Mouse (Mus musculus) limb, embryonic 15.5 days (tissue): Measurements from ENCODE around the gene Acsl5. TPM values are rescaled to one million over a fixed set of nuclear protein-coding genes. Genes with fewer than 3 reads are reported as not detected.

Experiments used
- ATAC-seq: fragments of 200-750 bp; cut with Nextera tagmentation; 2 replicates; pipeline ENCODE4 v1.8.0; 2017; ENCODE audit warnings: low read depth, moderate TSS enrichment; ENCODE audit not compliant: insufficient number of reproducible peaks, low FRiP score, low TSS enrichment
- H3K27ac ChIP-seq: fragments of 300-500 bp; sonication (generic); 2 replicates; pipeline ENCODE4 v1.5.1; 2015; ENCODE audit warnings: moderate library complexity, mild to moderate bottlenecking, inconsistent platforms
- H3K27me3 ChIP-seq: fragments of 300-500 bp; sonication (generic); 2 replicates; pipeline ENCODE4 v1.6.1; 2015; ENCODE audit warnings: inconsistent platforms
- H3K36me3 ChIP-seq: fragments of 300-500 bp; sonication (generic); 2 replicates; pipeline ENCODE4 v1.6.1; 2015; ENCODE audit warnings: inconsistent platforms
- H3K4me1 ChIP-seq: fragments of 300-500 bp; sonication (generic); 2 replicates; pipeline ENCODE4 v1.6.1; 2015; ENCODE audit warnings: inconsistent platforms
- H3K4me2 ChIP-seq: fragments of 300-500 bp; sonication (generic); 2 replicates; pipeline ENCODE4 v1.6.1; 2015; ENCODE audit warnings: mild to moderate bottlenecking, inconsistent platforms
- H3K4me3 ChIP-seq: fragments of 300-500 bp; sonication (generic); 2 replicates; pipeline ENCODE4 v1.5.1; 2015; ENCODE audit warnings: mild to moderate bottlenecking, inconsistent platforms
- H3K9ac ChIP-seq: fragments of 300-500 bp; sonication (generic); 2 replicates; pipeline ENCODE4 v1.6.1; 2015; ENCODE audit warnings: inconsistent platforms
- H3K9me3 ChIP-seq: fragments of 300-500 bp; sonication (generic); 2 replicates; pipeline ENCODE4 v1.6.1; 2016; ENCODE audit warnings: inconsistent platforms
- WGBS: fragments of 180-500 bp; shearing (Covaris S2); methylation state at CpG from one replicate; pipeline ENCODE4 v1.1.7; 2015; 5-methylcytosine and 5-hydroxymethylcytosine counted together
- polyA plus RNA-seq: library from polyadenylated mRNA; unstranded; fragments of >200 nt; fragmentation: Nextera tagmentation; extraction: Ambion mirVana; gene quantifications from 2 replicates; pipeline ENCODE4 v1.2.1, GENCODE M21; 2015

Gene Acsl5
- 49.4 and 55.1 TPM in 2 replicates for polyA plus RNA-seq

- no peak within 1 kb of the TSS for H3K9ac ChIP-seq
- ATAC-seq = no peak
- H3K4me2 ChIP-seq = no peak within 1 kb of the TSS
- H3K4me1 ChIP-seq = peaks cover 11% of the 10 kb centered on the region; the same call in 1 of the 2 replicates
- no peaks in the 10 kb centered on the region for H3K27me3 ChIP-seq
- H3K27ac ChIP-seq = no peak within 1 kb of the TSS
- H3K9me3 ChIP-seq = no peaks in the 10 kb centered on the region
- no peak within 1 kb of the TSS for H3K4me3 ChIP-seq
- WGBS = 93% methylated on average over 9 of the region's 9 CpGs
- H3K36me3 ChIP-seq = no peaks in the 10 kb centered on the region
Measured at GRCm38 (mm10) chr19:55251383-55252124, at the start of gene Acsl5. Gene Acsl5, plus strand, starts transcription at chr19:55251938.

GRCm38 (mm10) chr19:55206482-55207138, 45.1 kb upstream of the Acsl5 start:
- 33% methylated on average over 8 of the region's 8 CpGs for WGBS
- Histone ChIP-seq H3K36me3 (no peaks in the 10 kb centered on the region), H3K9me3 (no peaks in the 10 kb centered on the region), H3K27ac (no peak overlapping the region), H3K4me2 (no peak overlapping the region), H3K27me3 (no peaks in the 10 kb centered on the region), H3K4me1 (no peaks in the 10 kb centered on the region), H3K9ac (no peak overlapping the region), H3K4me3 (no peak overlapping the region)
- ATAC-seq = no peak

DNA sequence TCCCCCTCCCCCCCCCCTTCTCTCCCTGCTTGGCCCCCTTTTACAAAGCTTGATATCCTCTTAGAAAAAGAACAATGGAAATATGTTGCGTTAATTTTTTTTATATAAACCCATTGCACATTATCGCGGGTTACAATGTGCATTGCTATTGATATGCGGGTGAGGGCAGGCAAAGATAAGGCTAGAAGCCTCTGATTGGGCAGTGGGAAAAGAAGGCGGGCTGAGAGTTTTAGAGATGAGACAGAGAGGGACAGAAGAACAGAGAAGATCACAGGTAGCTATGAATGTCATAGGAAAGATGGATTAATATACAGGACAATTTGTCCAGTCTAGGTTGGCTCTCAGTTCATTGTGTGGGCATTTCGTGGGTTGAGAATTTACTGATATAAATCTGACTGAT, 44.5 kb upstream of the Acsl5 start:
- Histone ChIP-seq H3K4me1 (no peaks in the 10 kb centered on the region), H3K27me3 (no peaks in the 10 kb centered on the region), H3K9me3 (no peaks in the 10 kb centered on the region), H3K4me2 (no peak overlapping the region), H3K27ac (no peak overlapping the region), H3K9ac (no peak overlapping the region), H3K36me3 (no peaks in the 10 kb centered on the region), H3K4me3 (no peak overlapping the region)
- 53% methylated on average over 6 of the region's 6 CpGs for WGBS
- no peak for ATAC-seq

DNA sequence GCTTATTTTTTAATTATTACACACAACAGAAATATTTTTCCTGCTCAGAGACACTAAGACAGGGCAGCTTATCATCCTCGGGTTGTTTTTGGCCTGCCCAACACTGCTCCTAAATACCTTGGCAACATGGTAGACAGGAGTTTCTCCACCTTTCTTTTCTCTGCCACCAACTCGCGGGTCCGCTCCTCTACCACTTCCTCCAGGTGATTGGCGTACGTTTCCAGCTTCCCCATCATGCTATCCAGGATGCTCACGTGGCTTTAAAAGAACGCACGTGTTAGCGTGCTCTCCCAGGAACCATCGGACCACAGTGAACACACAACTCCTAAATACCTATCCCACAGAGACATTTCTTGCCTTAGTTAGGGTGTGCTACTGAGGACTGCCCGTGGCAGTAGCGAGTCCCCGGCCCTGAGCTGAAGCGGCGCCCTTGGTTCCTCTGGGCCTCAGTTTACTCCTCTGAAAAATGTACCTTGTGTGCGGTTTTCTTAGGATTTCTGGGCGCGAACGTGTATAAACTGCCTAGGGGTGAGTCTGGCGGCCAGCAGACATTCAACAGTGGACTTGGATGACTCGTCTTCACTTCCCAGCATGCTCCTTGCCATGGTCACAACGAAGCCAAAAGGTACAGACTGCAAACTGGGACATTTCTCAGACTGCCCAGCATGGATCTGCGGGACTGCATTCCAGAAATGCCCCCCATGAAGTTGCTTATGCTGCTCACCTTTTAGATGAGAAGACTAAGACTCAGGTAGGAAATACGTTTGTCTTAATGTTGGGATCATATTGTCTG, 43.8 kb upstream of the Acsl5 start:
- Histone ChIP-seq H3K27me3 (no peaks in the 10 kb centered on the region), H3K4me3 (no peak overlapping the region), H3K4me1 (no peaks in the 10 kb centered on the region), H3K36me3 (no peaks in the 10 kb centered on the region), H3K27ac (no peak overlapping the region), H3K9ac (no peak overlapping the region), H3K9me3 (no peaks in the 10 kb centered on the region), H3K4me2 (no peak overlapping the region)
- 61% methylated on average over 25 of the region's 25 CpGs for WGBS
- ATAC-seq = no peak

DNA sequence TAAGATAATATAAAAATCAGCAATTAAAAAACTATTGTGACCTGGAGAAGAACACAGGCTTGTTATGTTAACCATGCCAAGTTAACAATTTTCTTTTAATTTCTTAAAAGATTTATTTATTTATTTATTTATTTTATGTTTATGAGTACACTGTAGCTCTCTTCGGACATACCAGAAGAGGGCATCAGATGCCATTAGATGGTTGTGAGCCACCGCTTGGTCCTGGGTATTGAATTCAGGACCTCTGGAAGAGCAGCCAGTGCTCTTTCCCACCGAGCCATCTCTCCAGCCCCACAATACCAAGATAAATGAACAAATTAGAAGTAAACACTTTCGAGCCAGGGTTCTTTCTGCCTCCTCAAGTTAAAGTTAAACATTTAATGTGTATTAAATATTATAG, 43.1 kb upstream of the Acsl5 start:
- no peak overlapping the region for H3K27ac ChIP-seq
- no peak for ATAC-seq
- H3K4me2 ChIP-seq = no peak overlapping the region
- no peak overlapping the region for H3K9ac ChIP-seq
- 68% methylated on average over 4 of the region's 4 CpGs for WGBS
- H3K9me3 ChIP-seq = no peaks in the 10 kb centered on the region
- H3K27me3 ChIP-seq = no peaks in the 10 kb centered on the region
- no peaks in the 10 kb centered on the region for H3K4me1 ChIP-seq
- no peak overlapping the region for H3K4me3 ChIP-seq
- H3K36me3 ChIP-seq = no peaks in the 10 kb centered on the region

GRCm38 (mm10) chr19:55209084-55209483, 42.7 kb upstream of the Acsl5 start:
- Histone ChIP-seq H3K4me1 (no peaks in the 10 kb centered on the region), H3K27me3 (no peaks in the 10 kb centered on the region), H3K9me3 (no peaks in the 10 kb centered on the region), H3K4me3 (no peak overlapping the region), H3K36me3 (no peaks in the 10 kb centered on the region), H3K27ac (no peak overlapping the region), H3K9ac (no peak overlapping the region), H3K4me2 (no peak overlapping the region)
- no peak for ATAC-seq
- 77% methylated on average over 3 of the region's 3 CpGs for WGBS

GRCm38 (mm10) chr19:55211698-55212097, 40.0 kb upstream of the Acsl5 start:
- H3K27ac ChIP-seq = no peak overlapping the region
- ATAC-seq = no peak
- no peaks in the 10 kb centered on the region for H3K36me3 ChIP-seq

DNA sequence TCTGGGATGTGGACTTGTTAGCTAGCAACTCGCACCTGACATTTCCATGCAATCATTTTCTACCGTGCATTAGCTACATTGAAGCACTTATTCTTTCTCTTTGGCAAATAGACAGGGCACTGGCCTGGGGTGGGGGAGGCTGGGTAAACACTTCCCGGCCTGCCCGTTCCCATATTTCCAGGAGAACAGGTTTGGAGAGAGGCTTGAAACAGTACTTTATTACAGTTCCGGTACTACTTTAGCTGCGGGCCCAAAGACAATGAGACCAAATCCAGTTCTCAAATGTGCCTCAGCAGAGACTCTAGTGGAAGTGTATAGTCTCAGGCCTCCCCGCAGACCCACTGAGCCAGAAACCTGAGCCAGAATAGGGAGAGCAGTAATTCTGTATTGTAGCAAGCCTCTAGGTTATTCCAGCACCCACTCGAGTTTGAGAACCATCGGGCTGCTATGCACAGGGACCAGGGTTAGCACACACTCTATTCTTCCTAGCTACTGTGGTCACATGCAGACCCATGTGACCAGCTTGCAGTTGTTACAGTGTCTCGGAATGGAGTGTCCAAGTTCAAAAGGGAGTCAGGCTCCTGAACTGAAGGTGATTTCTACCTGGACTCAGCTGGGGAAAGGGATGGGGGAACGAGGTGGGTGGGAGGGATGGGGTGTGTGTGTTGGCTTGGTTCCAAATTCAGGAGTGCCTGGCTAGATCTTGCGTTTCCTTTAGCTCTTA, 38.0 kb upstream of the Acsl5 start:
- H3K27me3 ChIP-seq = no peaks in the 10 kb centered on the region
- peaks cover 16% of the 10 kb centered on the region; the same call in 1 of the 2 replicates for H3K4me1 ChIP-seq
- H3K4me2 ChIP-seq = no peak overlapping the region
- H3K9me3 ChIP-seq = no peaks in the 10 kb centered on the region
- ATAC-seq = no peak
- no peak overlapping the region for H3K9ac ChIP-seq
- no peak overlapping the region for H3K4me3 ChIP-seq
- H3K27ac ChIP-seq = peak overlapping the region; percentile 48
- no peaks in the 10 kb centered on the region for H3K36me3 ChIP-seq
- 57% methylated on average over 12 of the region's 12 CpGs for WGBS

More at GRCm38 (mm10) chr19:55211698-55212097, 40.0 kb upstream of the Acsl5 start:
- H3K4me3 ChIP-seq = no peak overlapping the region
- 90% methylated on average over 1 of the region's 1 CpGs for WGBS
- H3K9me3 ChIP-seq = no peaks in the 10 kb centered on the region
- peaks cover 3% of the 10 kb centered on the region; the same call in 1 of the 2 replicates for H3K4me1 ChIP-seq
- H3K4me2 ChIP-seq = no peak overlapping the region
- no peaks in the 10 kb centered on the region for H3K27me3 ChIP-seq
- H3K9ac ChIP-seq = no peak overlapping the region

- H3K27ac ChIP-seq = no peak overlapping the region; the same call in 1 of the 2 replicates
- H3K4me3 ChIP-seq = no peak overlapping the region
- WGBS = 77% methylated on average over 4 of the region's 4 CpGs
- no peaks in the 10 kb centered on the region for H3K36me3 ChIP-seq
- no peak overlapping the region for H3K9ac ChIP-seq
- H3K9me3 ChIP-seq = no peaks in the 10 kb centered on the region
- peaks cover 19% of the 10 kb centered on the region; the same call in 1 of the 2 replicates for H3K4me1 ChIP-seq
- H3K4me2 ChIP-seq = no peak overlapping the region
- no peaks in the 10 kb centered on the region for H3K27me3 ChIP-seq
- no peak for ATAC-seq
Measured at GRCm38 (mm10) chr19:55216876-55217275, 34.9 kb upstream of the Acsl5 start.

DNA sequence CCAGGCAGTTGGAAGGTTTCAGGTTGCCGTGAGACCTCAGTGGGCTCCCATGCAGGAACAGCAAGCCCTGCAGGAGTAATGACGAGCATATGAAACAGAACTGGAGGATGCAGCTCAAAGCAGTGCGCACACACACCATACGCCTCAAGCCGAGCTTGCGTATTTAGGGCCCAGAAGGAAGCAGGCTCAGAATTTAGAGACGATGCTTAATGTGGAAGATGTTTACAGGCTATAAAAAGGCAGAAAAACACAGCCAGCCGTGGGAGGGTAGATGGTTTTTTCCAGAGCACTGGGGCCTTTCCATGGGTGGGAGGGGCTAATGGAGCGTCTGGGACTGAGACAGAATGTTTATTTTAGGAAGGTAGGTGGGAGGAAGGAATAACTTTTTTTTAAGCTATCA, 34.4 kb upstream of the Acsl5 start:
- no peaks in the 10 kb centered on the region for H3K9me3 ChIP-seq
- H3K27me3 ChIP-seq = no peaks in the 10 kb centered on the region
- no peak overlapping the region; the same call in 1 of the 2 replicates for H3K27ac ChIP-seq
- H3K4me2 ChIP-seq = no peak overlapping the region
- no peak overlapping the region for H3K4me3 ChIP-seq
- H3K36me3 ChIP-seq = no peaks in the 10 kb centered on the region
- ATAC-seq = no peak
- 45% methylated on average over 9 of the region's 9 CpGs for WGBS
- peaks cover 19% of the 10 kb centered on the region; the same call in 1 of the 2 replicates for H3K4me1 ChIP-seq
- H3K9ac ChIP-seq = no peak overlapping the region

- Histone ChIP-seq H3K36me3 (no peaks in the 10 kb centered on the region), H3K4me3 (peak overlapping the region; percentile 40), H3K4me2 (peak overlapping the region; percentile 67), H3K27me3 (no peaks in the 10 kb centered on the region), H3K9ac (no peak overlapping the region), H3K9me3 (no peaks in the 10 kb centered on the region), H3K27ac (no peak overlapping the region), H3K4me1 (peaks cover 19% of the 10 kb centered on the region; the same call in 1 of the 2 replicates)
- 4% methylated on average over 20 of the region's 20 CpGs for WGBS
- ATAC-seq = peak; percentile 41; the same call in 1 of the 2 replicates
Measured at GRCm38 (mm10) chr19:55218192-55218739, 33.5 kb upstream of the Acsl5 start.
